10 mouse cellular contexts compared by ENCODE assay signal in genomic region chr8:80937814-80938650, GRCm38 (mm10). TPM values are rescaled to one million over a fixed set of nuclear protein-coding genes. Genes with fewer than 3 reads are reported as not detected.
DNase-seq lines count a peak whose midpoint lies in the region; ATAC-seq and TF ChIP-seq lines count a peak whose summit lies in the region.
"Had no signal": no experiment of that assay in that cellular context is flagged by ENCODE, and none has a peak within 500 bp of the region (broad histone marks: within the 10 kb centered on the region; RNA-seq: fewer than 3 reads in every experiment).

No protein-coding gene starts in this region.

- H3K9ac ChIP-seq in kidney, embryonic 16.5 days (replicated peaks; ENCODE audit: low read length): no peak overlapping the region
- no peak overlapping the region for H3K9ac ChIP-seq in heart, postnatal 0 days (replicated peaks; ENCODE audit: low read depth, low read length)
- H3K9ac ChIP-seq: liver, postnatal 0 days had no signal

- H3K9me3 ChIP-seq in kidney, embryonic 16.5 days (ENCODE audit: low read length): peaks cover 4% of the 10 kb centered on the region; the same call in 1 of the 2 replicates
- no peaks in the 10 kb centered on the region for H3K9me3 ChIP-seq in heart, postnatal 0 days (replicated peaks; ENCODE audit: control insufficient read depth, low read length)

- no peak for ATAC-seq in kidney, embryonic 16.5 days (ENCODE audit: low FRiP score, low TSS enrichment)
- peak; percentile 41; the same call in 1 of the 2 replicates for ATAC-seq in heart, postnatal 0 days (ENCODE audit: insufficient read depth, low read depth)
- no peak for ATAC-seq in activated CD4-positive, CD25-positive, alpha-beta regulatory T cell, adult 4 months
- ATAC-seq: liver, postnatal 0 days had no signal

- peak overlapping the region; percentile 17; the same call in 1 of the 2 replicates for H3K27ac ChIP-seq in kidney, embryonic 16.5 days (ENCODE audit: low read length)
- peak overlapping the region; percentile 56 for H3K27ac ChIP-seq in heart, postnatal 0 days (ENCODE audit: low read depth)
- H3K27ac ChIP-seq: kidney, postnatal 0 days had no signal

- H3K4me1 ChIP-seq in kidney, embryonic 16.5 days (ENCODE audit: insufficient read depth, low read length): 0 out of 2 replicates have a peak, but pooled peaks cover 6% of the 10 kb centered on the region
- H3K4me1 ChIP-seq in heart, postnatal 0 days (ENCODE audit: control insufficient read depth, insufficient read depth): 0 out of 2 replicates have a peak, but pooled peaks cover 5% of the 10 kb centered on the region

- H3K36me3 ChIP-seq in kidney, embryonic 16.5 days (ENCODE audit: insufficient read depth, low read length): no peaks in the 10 kb centered on the region
- H3K36me3 ChIP-seq in heart, postnatal 0 days (replicated peaks; ENCODE audit: control insufficient read depth, insufficient read depth, low read length): no peaks in the 10 kb centered on the region

- no peak for DNase-seq in kidney, adult 18-20 months
- DNase-seq in forelimb bud, embryonic 11.5 days (ENCODE audit: low read depth, low spot score): peak; percentile 25
- peak; percentile 37 for DNase-seq in heart, postnatal 0 days (ENCODE audit: low spot score)
- peak; percentile 36 for DNase-seq in lung, postnatal 36 days
- DNase-seq in right cerebral cortex, adult 18-20 months: no peak
- no peak for DNase-seq in retina, postnatal 1 day
- DNase-seq: liver, postnatal 0 days had no signal

- TF ChIP-seq EP300 in heart, postnatal 0 days (IDR thresholded peaks at IDR 0.05; ENCODE audit: low read depth): no peak; the same call in 1 of the 2 replicates

- no peak for TF ChIP-seq CTCF in heart, postnatal 0 days (IDR thresholded peaks at IDR 0.05; ENCODE audit: low read depth)

- H3K27me3 ChIP-seq in kidney, embryonic 16.5 days (ENCODE audit: insufficient read depth, low read length): no peaks in the 10 kb centered on the region
- H3K27me3 ChIP-seq in heart, postnatal 0 days (ENCODE audit: control insufficient read depth, insufficient read depth, low read length): no peaks in the 10 kb centered on the region

- 57% methylated on average over 15 of the region's 15 CpGs for WGBS in kidney, embryonic 16.5 days
- WGBS in heart, postnatal 0 days: 25% methylated on average over 15 of the region's 15 CpGs

- no peak overlapping the region for H3K4me2 ChIP-seq in kidney, embryonic 16.5 days (replicated peaks; ENCODE audit: low read depth, low read length)
- peak overlapping the region; percentile 32; the same call in 1 of the 2 replicates for H3K4me2 ChIP-seq in heart, postnatal 0 days (ENCODE audit: low read depth, low read length)

- H3K4me3 ChIP-seq in kidney, embryonic 16.5 days (ENCODE audit: low read length): no peak overlapping the region
- H3K4me3 ChIP-seq in heart, postnatal 0 days (ENCODE audit: low read depth, low read length): no peak overlapping the region

RNA-seq across cellular contexts. Expression of gene Gab1, which starts 57.7 kb away (rescaled TPM):
- 14.7 and 15.6 TPM in 2 replicates for polyA plus RNA-seq in kidney, embryonic 16.5 days (2015; fragmentation: Nextera tagmentation; extraction: Ambion mirVana)
- total RNA-seq in heart, postnatal 0 days (2014; rRNA removed; ENCODE audit: low replicate concordance): 54.0 and 54.9 TPM in 2 replicates
- 18.8 and 19.1 TPM in 2 replicates for polyA plus RNA-seq in heart, postnatal 0 days (2015; fragmentation: Nextera tagmentation; extraction: Ambion mirVana)
- under 1 TPM in 1 of 2 experiments, not detected in 1; 0.15 TPM for polyA plus RNA-seq in activated CD4-positive, CD25-positive, alpha-beta regulatory T cell, adult 4 months (2017; shearing (Covaris generic))

Comparison
In these comparisons a context has a peak if more than half of its experiments do, and no peak if none do; other contexts are left out.
1. DNase-seq: peak in forelimb bud, embryonic 11.5 days (single experiment), heart, postnatal 0 days (single experiment) and lung, postnatal 36 days (single experiment); none in kidney, adult 18-20 months (single experiment), right cerebral cortex, adult 18-20 months (single experiment) and retina, postnatal 1 day (single experiment).
2. RNA of gene Gab1, which starts 57.7 kb away (polyA plus RNA-seq): 18.8 to 19.1 TPM in heart, postnatal 0 days and 14.7 to 15.6 TPM in kidney, embryonic 16.5 days; 0.15 TPM in activated CD4-positive, CD25-positive, alpha-beta regulatory T cell, adult 4 months; every median in the first group is over 10 times any median in the second.